10 mouse cellular contexts compared by ENCODE assay signal in genomic region chr9:63957647-63958185, GRCm38 (mm10).
DNase-seq lines count a peak whose midpoint lies in the region; ATAC-seq and TF ChIP-seq lines count a peak whose summit lies in the region.
"Had no signal": no experiment of that assay in that cellular context is flagged by ENCODE, and none has a peak within 500 bp of the region (broad histone marks: within the 10 kb centered on the region; RNA-seq: fewer than 3 reads in every experiment).

No protein-coding gene starts in this region.

- intact Hi-C loops in left cerebral cortex, postnatal 36 days (cut with DNase I): loop anchor here (5.0 kb wide), 1 partner anchor 65 kb away; the partner anchor contains the start of gene Smad6

- H3K9ac ChIP-seq in forebrain, postnatal 0 days: no peak overlapping the region
- no peak overlapping the region for H3K9ac ChIP-seq in hindbrain, embryonic 13.5 days
- no peak overlapping the region for H3K9ac ChIP-seq in hindbrain, postnatal 0 days (replicated peaks; ENCODE audit: low read length)
- H3K9ac ChIP-seq in lung, postnatal 0 days (replicated peaks; ENCODE audit: low read depth): no peak overlapping the region
- peak overlapping the region; percentile 64; the same call in 1 of the 2 replicates for H3K9ac ChIP-seq in stomach, embryonic 16.5 days (ENCODE audit: low read length)

- peaks cover 8% of the 10 kb centered on the region for H3K36me3 ChIP-seq in forebrain, embryonic 10.5 days (replicated peaks)
- H3K36me3 ChIP-seq in forebrain, postnatal 0 days (ENCODE audit: insufficient read depth): no peaks in the 10 kb centered on the region
- no peaks in the 10 kb centered on the region; the same call in 1 of the 2 replicates for H3K36me3 ChIP-seq in hindbrain, embryonic 13.5 days
- H3K36me3 ChIP-seq in hindbrain, postnatal 0 days (ENCODE audit: insufficient read depth, low read length): no peaks in the 10 kb centered on the region
- no peaks in the 10 kb centered on the region for H3K36me3 ChIP-seq in lung, postnatal 0 days (ENCODE audit: insufficient read depth, low read length)
- no peaks in the 10 kb centered on the region for H3K36me3 ChIP-seq in stomach, embryonic 16.5 days (ENCODE audit: control insufficient read depth, insufficient read depth, low read length)

- DNase-seq in forebrain, embryonic 10.5 days (ENCODE audit: extremely low spot score, low spot score): no peak
- DNase-seq in forebrain, postnatal 0 days: no peak
- no peak for DNase-seq in hindbrain, postnatal 0 days (ENCODE audit: low spot score)
- peak; percentile 75 for DNase-seq in lung, postnatal 0 days (ENCODE audit: low spot score)
- no peak for DNase-seq in lung, adult 18-20 months
- DNase-seq in left cerebral cortex, postnatal 36 days (ENCODE audit: low spot score in 2 of 2): no peak
- DNase-seq: cerebellum, adult 8-10 months; right cerebral cortex, postnatal 14 days had no signal

- TF ChIP-seq CTCF in forebrain, postnatal 0 days (IDR thresholded peaks at IDR 0.05; ENCODE audit: low read depth): no peak
- no peak for TF ChIP-seq CTCF in hindbrain, postnatal 0 days (IDR thresholded peaks at IDR 0.05; ENCODE audit: low read depth)
- TF ChIP-seq CTCF in lung, postnatal 0 days (IDR thresholded peaks at IDR 0.05): no peak

- peaks cover 27% of the 10 kb centered on the region for H3K27me3 ChIP-seq in forebrain, embryonic 10.5 days (ENCODE audit: poor library complexity, severe bottlenecking)
- H3K27me3 ChIP-seq in forebrain, postnatal 0 days (ENCODE audit: insufficient read depth, low read length): no peaks in the 10 kb centered on the region
- H3K27me3 ChIP-seq in hindbrain, embryonic 13.5 days: 0 out of 2 replicates have a peak, but pooled peaks cover 3% of the 10 kb centered on the region
- H3K27me3 ChIP-seq in hindbrain, postnatal 0 days (ENCODE audit: insufficient read depth, low read length): no peaks in the 10 kb centered on the region
- H3K27me3 ChIP-seq in lung, postnatal 0 days (replicated peaks; ENCODE audit: insufficient read depth, low read length): no peaks in the 10 kb centered on the region
- no peaks in the 10 kb centered on the region for H3K27me3 ChIP-seq in stomach, embryonic 16.5 days (ENCODE audit: control insufficient read depth, insufficient read depth, low read length)

- 71% methylated on average over 11 of the region's 11 CpGs for WGBS in forebrain, embryonic 10.5 days
- 62% methylated on average over 11 of the region's 11 CpGs for WGBS in forebrain, postnatal 0 days
- WGBS in hindbrain, embryonic 13.5 days: 68% methylated on average over 11 of the region's 11 CpGs
- 63% methylated on average over 11 of the region's 11 CpGs for WGBS in hindbrain, postnatal 0 days
- 44% methylated on average over 11 of the region's 11 CpGs for WGBS in lung, postnatal 0 days
- WGBS in stomach, embryonic 16.5 days: 44% methylated on average over 11 of the region's 11 CpGs

- H3K4me2 ChIP-seq in forebrain, postnatal 0 days (ENCODE audit: low read depth): no peak overlapping the region
- 0 out of 2 replicates have a peak overlapping the region, but pooled peaks have one; percentile 0 for H3K4me2 ChIP-seq in hindbrain, embryonic 13.5 days
- H3K4me2 ChIP-seq in hindbrain, postnatal 0 days (ENCODE audit: low read depth, low read length): no peak overlapping the region; the same call in 1 of the 2 replicates
- H3K4me2 ChIP-seq in lung, postnatal 0 days (replicated peaks; ENCODE audit: low read depth, low read length): no peak overlapping the region
- peak overlapping the region; percentile 45 for H3K4me2 ChIP-seq in stomach, embryonic 16.5 days (ENCODE audit: low read depth, low read length)

- TF ChIP-seq EP300 in lung, postnatal 0 days (IDR thresholded peaks at IDR 0.05): no peak

- H3K27ac ChIP-seq in forebrain, embryonic 10.5 days: peak overlapping the region; percentile 89
- H3K27ac ChIP-seq in forebrain, postnatal 0 days (ENCODE audit: low read depth, low read length): no peak overlapping the region
- 0 out of 2 replicates have a peak overlapping the region, but pooled peaks have one; percentile 62 for H3K27ac ChIP-seq in hindbrain, embryonic 13.5 days
- H3K27ac ChIP-seq in hindbrain, postnatal 0 days: no peak overlapping the region
- H3K27ac ChIP-seq in lung, postnatal 0 days (ENCODE audit: low read length): peak overlapping the region; percentile 72
- H3K27ac ChIP-seq in stomach, embryonic 16.5 days (ENCODE audit: low read length): peak overlapping the region; percentile 98

- H3K4me1 ChIP-seq in forebrain, embryonic 10.5 days: peaks cover 77% of the 10 kb centered on the region
- peaks cover 12% of the 10 kb centered on the region; the same call in 1 of the 2 replicates for H3K4me1 ChIP-seq in forebrain, postnatal 0 days (ENCODE audit: insufficient read depth)
- H3K4me1 ChIP-seq in hindbrain, embryonic 13.5 days (replicated peaks): peaks cover 50% of the 10 kb centered on the region
- H3K4me1 ChIP-seq in hindbrain, postnatal 0 days (ENCODE audit: insufficient read depth, low read length): peaks cover 28% of the 10 kb centered on the region
- peaks cover 28% of the 10 kb centered on the region for H3K4me1 ChIP-seq in lung, postnatal 0 days (ENCODE audit: insufficient read depth, low read depth, low read length)
- H3K4me1 ChIP-seq in stomach, embryonic 16.5 days (ENCODE audit: control insufficient read depth, insufficient read depth, low read length): peaks cover 49% of the 10 kb centered on the region

- H3K4me3 ChIP-seq in forebrain, embryonic 10.5 days: no peak overlapping the region
- no peak overlapping the region for H3K4me3 ChIP-seq in forebrain, postnatal 0 days (ENCODE audit: low read depth, low read length)
- H3K4me3 ChIP-seq in hindbrain, embryonic 13.5 days: no peak overlapping the region
- H3K4me3 ChIP-seq in hindbrain, postnatal 0 days (ENCODE audit: low read length): no peak overlapping the region
- no peak overlapping the region for H3K4me3 ChIP-seq in lung, postnatal 0 days (ENCODE audit: low read depth, low read length)
- no peak overlapping the region; the same call in 1 of the 2 replicates for H3K4me3 ChIP-seq in stomach, embryonic 16.5 days (replicated peaks; ENCODE audit: low read length)

- no peaks in the 10 kb centered on the region for H3K9me3 ChIP-seq in forebrain, embryonic 10.5 days
- no peaks in the 10 kb centered on the region for H3K9me3 ChIP-seq in forebrain, postnatal 0 days (ENCODE audit: low read length)
- no peaks in the 10 kb centered on the region for H3K9me3 ChIP-seq in hindbrain, embryonic 13.5 days
- H3K9me3 ChIP-seq in hindbrain, postnatal 0 days (ENCODE audit: low read length): no peaks in the 10 kb centered on the region
- H3K9me3 ChIP-seq in lung, postnatal 0 days (ENCODE audit: low read length): no peaks in the 10 kb centered on the region
- no peaks in the 10 kb centered on the region for H3K9me3 ChIP-seq in stomach, embryonic 16.5 days (replicated peaks; ENCODE audit: control insufficient read depth, low read length)

- no peak for ATAC-seq in forebrain, postnatal 0 days
- no peak for ATAC-seq in hindbrain, embryonic 13.5 days (ENCODE audit: low FRiP score)
- ATAC-seq in hindbrain, postnatal 0 days: no peak
- peak; percentile 58 for ATAC-seq in lung, postnatal 0 days
- ATAC-seq in stomach, embryonic 16.5 days (ENCODE audit: insufficient read depth, low FRiP score): peak; percentile 23; the same call in 1 of the 2 replicates

Comparison
In these comparisons a context has a peak if more than half of its experiments do, and no peak if none do; other contexts are left out.
1. H3K27ac ChIP-seq: peak in forebrain, embryonic 10.5 days (single experiment), hindbrain, embryonic 13.5 days (single experiment), lung, postnatal 0 days (single experiment) and stomach, embryonic 16.5 days (single experiment); none in forebrain, postnatal 0 days (single experiment) and hindbrain, postnatal 0 days (single experiment).
2. H3K4me2 ChIP-seq: peak in hindbrain, embryonic 13.5 days (single experiment) and stomach, embryonic 16.5 days (single experiment); none in forebrain, postnatal 0 days (single experiment), hindbrain, postnatal 0 days (single experiment) and lung, postnatal 0 days (single experiment).
3. ATAC-seq: peak in lung, postnatal 0 days (single experiment) and stomach, embryonic 16.5 days (single experiment); none in forebrain, postnatal 0 days (single experiment), hindbrain, embryonic 13.5 days (single experiment) and hindbrain, postnatal 0 days (single experiment).